Mouse (Mus musculus) myocyte (in vitro differentiated cells): ENCODE measurements at regions not wholly inside any gene's neighbourhood (a gene's known extent, or its start where the extent isn't known, plus 50 kb on each side); places are given as distances from the start of the nearest gene placed in this dataset.

ENCODE experiments used
- CEBPB ChIP-seq: IDR thresholded peaks from 2 replicates; pipeline ENCODE4 v1.6.1; 2011; ENCODE audit warnings: mild to moderate bottlenecking, moderate library complexity; ENCODE audit not compliant: poor library complexity, insufficient read depth, severe bottlenecking
- E2F4 ChIP-seq: IDR thresholded peaks from one replicate; pipeline ENCODE4 v1.6.1; 2011; ENCODE audit warnings: mild to moderate bottlenecking, control low read depth, moderate library complexity; ENCODE audit not compliant: insufficient read depth
- MAX ChIP-seq: IDR thresholded peaks from one replicate; pipeline ENCODE4 v1.6.1; 2011; ENCODE audit warnings: low read depth, mild to moderate bottlenecking, control low read depth
- MYOD1 ChIP-seq, 3 experiments: IDR thresholded peaks; one replicate each; pipeline ENCODE4 v1.6.1; 2011; ENCODE audit warnings: control low read depth in 2 of 3, low read depth in 2 of 3, mild to moderate bottlenecking in 2 of 3, moderate library complexity in 1 of 3; ENCODE audit not compliant: insufficient read length in 2 of 3, control insufficient read depth in 1 of 3
- MYOG ChIP-seq, 3 experiments: IDR thresholded peaks; one replicate each; pipeline ENCODE4 v1.6.1; 2011; ENCODE audit warnings: control low read depth in 2 of 3, low read depth in 2 of 3, mild to moderate bottlenecking in 2 of 3; ENCODE audit not compliant: insufficient read length in 2 of 3, control insufficient read depth in 1 of 3, insufficient read depth in 1 of 3
- POLR2A ChIP-seq: IDR thresholded peaks from one replicate; pipeline ENCODE4 v1.6.1; 2011; ENCODE audit warnings: low read depth, mild to moderate bottlenecking, control low read depth, moderate library complexity; ENCODE audit not compliant: insufficient read length
- POLR2AphosphoS2 ChIP-seq: IDR thresholded peaks from one replicate; pipeline ENCODE4 v1.6.1; 2011; ENCODE audit warnings: low read depth, control low read depth; ENCODE audit not compliant: insufficient read length
- REST ChIP-seq: IDR thresholded peaks from one replicate; pipeline ENCODE4 v1.6.1; 2011; ENCODE audit warnings: mild to moderate bottlenecking, control low read depth, moderate library complexity; ENCODE audit not compliant: insufficient read depth, insufficient read length
- TCF12 ChIP-seq: IDR thresholded peaks from one replicate; pipeline ENCODE4 v1.6.1; 2011; ENCODE audit warnings: mild to moderate bottlenecking, control low read depth; ENCODE audit not compliant: poor library complexity, insufficient read depth, severe bottlenecking
- TCF3 ChIP-seq: IDR thresholded peaks from one replicate; pipeline ENCODE4 v1.6.1; 2011; ENCODE audit warnings: low read depth, control low read depth; ENCODE audit not compliant: insufficient read length
- USF1 ChIP-seq: IDR thresholded peaks from one replicate; pipeline ENCODE4 v1.6.1; 2011; ENCODE audit warnings: low read depth, mild to moderate bottlenecking, control low read depth, moderate library complexity

DNA sequence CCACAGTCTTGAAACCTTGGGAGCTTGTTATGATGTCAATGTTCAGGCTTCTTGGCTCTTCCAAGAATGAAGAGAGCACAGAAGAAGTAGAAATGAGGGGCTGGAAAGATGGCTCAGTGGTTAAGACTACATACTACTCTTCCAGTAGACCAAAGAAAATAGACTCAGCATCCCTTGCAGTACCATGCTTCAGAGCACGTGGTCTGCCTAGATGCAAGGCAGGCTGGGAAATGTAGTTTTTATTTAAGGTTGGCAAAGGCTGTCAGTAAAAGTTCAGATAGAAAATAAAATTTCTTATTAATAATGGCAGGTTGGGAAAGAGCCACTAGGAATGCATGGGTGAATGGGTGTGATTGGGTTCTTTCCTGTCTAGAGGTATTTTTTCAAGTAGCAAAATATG is 267.8 kb downstream of the Rps24 start:
- TF ChIP-seq POLR2A: no peak
- TF ChIP-seq USF1: peak; percentile 40
- TF ChIP-seq MAX: no peak
- no peak for TF ChIP-seq POLR2AphosphoS2
- no peak for TF ChIP-seq REST
- no peak for TF ChIP-seq MYOG (IDR thresholded peaks at IDR 0.05; ENCODE audit: control insufficient read depth in 1 of 3, insufficient read depth in 1 of 3, insufficient read length in 2 of 3, low read depth in 2 of 3)
- no peak for TF ChIP-seq TCF3
- no peak for TF ChIP-seq E2F4
- TF ChIP-seq TCF12: no peak
- no peak for TF ChIP-seq MYOD1 (IDR thresholded peaks at IDR 0.05; ENCODE audit: control insufficient read depth in 1 of 3, insufficient read length in 2 of 3, low read depth in 2 of 3)
- TF ChIP-seq CEBPB: no peak
